Mouse (Mus musculus) forebrain, embryonic 13.5 days (tissue): Measurements from ENCODE around the gene Arhgdib. TPM values are rescaled to one million over a fixed set of nuclear protein-coding genes. Genes with fewer than 3 reads are reported as not detected.

Source experiments
- ATAC-seq: fragments of 200-750 bp; cut with Nextera tagmentation; 2 replicates; pipeline ENCODE4 v1.8.0; 2017
- H3K27ac ChIP-seq: fragments of 300-500 bp; sonication (generic); 2 replicates; pipeline ENCODE4 v1.5.1; 2015; ENCODE audit warnings: inconsistent platforms, mild to moderate bottlenecking, moderate library complexity
- H3K27me3 ChIP-seq: fragments of 300-500 bp; sonication (generic); 2 replicates; pipeline ENCODE4 v1.6.1; 2015; ENCODE audit warnings: mild to moderate bottlenecking, inconsistent platforms
- H3K36me3 ChIP-seq: fragments of 300-500 bp; sonication (generic); 2 replicates; pipeline ENCODE4 v1.6.1; 2015; ENCODE audit warnings: mild to moderate bottlenecking, inconsistent platforms; ENCODE audit not compliant: poor library complexity, severe bottlenecking
- H3K4me1 ChIP-seq: fragments of 300-500 bp; sonication (generic); 2 replicates; pipeline ENCODE4 v1.6.1; 2015; ENCODE audit warnings: inconsistent platforms
- H3K4me2 ChIP-seq: fragments of 300-500 bp; sonication (generic); 2 replicates; pipeline ENCODE4 v1.6.1; 2015; ENCODE audit warnings: inconsistent platforms, mild to moderate bottlenecking, moderate library complexity
- H3K4me3 ChIP-seq: fragments of 300-500 bp; sonication (generic); 2 replicates; pipeline ENCODE4 v1.5.1; 2015; ENCODE audit warnings: mild to moderate bottlenecking, inconsistent platforms
- H3K9ac ChIP-seq: fragments of 300-500 bp; sonication (generic); 2 replicates; pipeline ENCODE4 v1.6.1; 2015; ENCODE audit warnings: mild to moderate bottlenecking, inconsistent platforms
- H3K9me3 ChIP-seq: fragments of 300-500 bp; sonication (generic); replicated peaks from 2 replicates; pipeline ENCODE4 v1.6.1; 2016; ENCODE audit warnings: inconsistent platforms
- WGBS: fragments of 180-500 bp; shearing (Covaris S2); methylation state at CpG from one replicate; pipeline ENCODE4 v1.1.7; 2015; 5-methylcytosine and 5-hydroxymethylcytosine counted together
- polyA plus RNA-seq: library from polyadenylated mRNA; unstranded; fragments of >200 nt; fragmentation: Nextera tagmentation; extraction: Ambion mirVana; gene quantifications from 2 replicates; pipeline ENCODE4 v1.2.1, GENCODE M21; 2015

Arhgdib gene
- polyA plus RNA-seq, 1 experiment from 2014 or later: 11.5 TPM

DNA sequence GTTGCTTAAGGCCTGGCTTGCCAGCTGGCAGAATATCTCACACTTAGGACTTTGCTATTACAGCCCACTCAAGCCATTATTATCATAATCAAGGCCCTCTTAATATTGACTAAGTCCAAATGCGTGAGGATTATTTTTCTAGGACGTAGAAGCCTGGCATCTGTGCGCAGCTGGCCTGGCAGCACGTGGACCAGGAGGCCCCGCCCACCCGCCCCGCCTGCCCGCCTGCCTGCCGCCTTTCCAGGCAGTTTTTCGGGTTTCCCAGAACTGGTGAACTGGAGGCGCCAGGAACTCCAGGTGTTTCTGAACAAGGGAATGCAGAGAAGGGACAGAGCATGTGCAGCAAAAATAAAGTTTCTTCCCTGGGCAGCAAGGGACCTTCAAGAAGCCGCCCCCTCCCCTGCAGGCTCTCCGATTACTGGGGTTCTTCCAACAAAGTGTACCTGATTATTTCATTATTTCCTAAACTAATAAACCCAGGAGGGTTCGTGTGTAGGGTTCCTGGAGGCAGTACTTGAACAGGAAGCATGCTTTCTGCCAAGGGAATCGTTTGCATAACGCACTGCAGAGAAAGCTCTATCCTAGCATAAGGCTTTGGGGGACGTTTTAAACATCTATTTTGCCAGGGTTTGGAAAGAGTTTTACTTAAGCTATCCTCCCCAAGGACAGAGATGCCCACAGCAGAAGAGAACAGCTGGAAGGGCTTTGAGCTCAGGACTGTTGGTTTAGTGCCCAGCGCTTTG is 28.1 kb downstream of the Arhgdib start:
- WGBS: 17% methylated on average over 18 of the region's 18 CpGs
- Histone ChIP-seq H3K4me2 (peak overlapping the region; percentile 50), H3K27me3 (no peaks in the 10 kb centered on the region), H3K4me1 (peaks cover 5% of the 10 kb centered on the region; the same call in 1 of the 2 replicates), H3K27ac (no peak overlapping the region), H3K4me3 (peak overlapping the region; percentile 19), H3K9ac (no peak overlapping the region), H3K9me3 (no peaks in the 10 kb centered on the region), H3K36me3 (no peaks in the 10 kb centered on the region)
- ATAC-seq: peak; percentile 90

DNA sequence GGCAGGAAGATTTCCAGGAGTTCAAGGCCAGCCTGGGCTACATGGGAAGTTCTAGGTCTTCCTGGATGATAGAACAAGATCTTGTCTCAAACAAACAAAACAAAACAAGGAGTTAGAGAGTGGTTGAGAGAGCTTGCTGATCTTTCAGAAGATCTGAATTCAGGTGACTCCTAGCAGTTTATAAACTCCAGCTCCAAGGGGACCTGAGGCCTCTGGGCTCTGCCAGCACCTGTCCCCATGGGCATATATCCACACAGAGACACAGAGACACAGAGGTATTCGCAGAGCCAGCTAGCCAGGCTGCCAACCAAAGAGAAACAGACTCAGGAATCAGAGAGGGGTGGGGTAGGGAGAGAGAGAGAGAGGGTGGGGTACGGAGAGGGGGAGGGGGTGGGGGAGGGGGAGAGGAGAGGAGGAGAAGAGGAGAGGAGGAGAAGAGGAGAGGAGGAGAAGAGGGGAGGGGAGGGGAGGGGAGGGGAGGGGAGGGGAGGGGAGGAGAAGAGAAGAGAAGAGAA is 28.9 kb downstream of the Arhgdib start:
- Histone ChIP-seq H3K4me1 (peaks cover 5% of the 10 kb centered on the region; the same call in 1 of the 2 replicates), H3K27ac (no peak overlapping the region), H3K27me3 (no peaks in the 10 kb centered on the region), H3K9me3 (no peaks in the 10 kb centered on the region), H3K4me2 (no peak overlapping the region), H3K9ac (no peak overlapping the region), H3K36me3 (no peaks in the 10 kb centered on the region), H3K4me3 (no peak overlapping the region)
- ATAC-seq: no peak
- 70% methylated on average over 1 of the region's 2 CpGs for WGBS

DNA sequence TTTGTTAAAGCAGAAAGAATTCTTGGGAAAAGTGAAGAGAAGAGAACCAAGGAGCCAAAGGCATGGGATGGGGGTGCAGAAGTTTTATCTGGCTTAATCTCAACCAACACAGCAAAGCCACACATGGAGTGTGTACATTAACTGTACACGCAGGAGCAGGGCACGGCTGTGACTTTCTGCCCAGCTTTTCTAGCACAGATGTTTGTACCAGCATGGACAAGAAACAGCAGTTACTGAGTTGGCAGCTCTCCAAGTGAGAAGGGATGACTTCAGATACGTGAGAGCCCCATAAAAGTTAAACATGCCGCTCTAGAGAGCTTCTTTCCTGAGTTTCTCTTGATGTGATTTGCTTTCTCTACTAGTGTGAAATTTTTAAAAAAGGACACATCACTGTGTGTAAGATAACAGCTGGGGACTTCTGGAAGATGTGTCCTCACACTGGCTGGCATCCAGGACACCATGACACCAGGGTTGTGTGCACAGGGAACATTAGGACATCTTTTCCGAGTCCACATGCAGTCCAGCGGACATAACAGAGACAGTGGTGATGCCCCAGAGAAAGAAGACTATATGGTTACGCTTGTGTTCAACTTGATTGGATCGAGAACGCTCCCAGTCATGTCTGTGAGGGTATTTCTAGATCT is 31.3 kb downstream of the Arhgdib start:
- Histone ChIP-seq H3K36me3 (no peaks in the 10 kb centered on the region), H3K4me2 (no peak overlapping the region), H3K27me3 (no peaks in the 10 kb centered on the region), H3K4me1 (peaks cover 5% of the 10 kb centered on the region; the same call in 1 of the 2 replicates), H3K9ac (no peak overlapping the region), H3K27ac (no peak overlapping the region), H3K9me3 (no peaks in the 10 kb centered on the region), H3K4me3 (no peak overlapping the region)
- no peak for ATAC-seq
- WGBS: 83% methylated on average over 9 of the region's 9 CpGs

DNA sequence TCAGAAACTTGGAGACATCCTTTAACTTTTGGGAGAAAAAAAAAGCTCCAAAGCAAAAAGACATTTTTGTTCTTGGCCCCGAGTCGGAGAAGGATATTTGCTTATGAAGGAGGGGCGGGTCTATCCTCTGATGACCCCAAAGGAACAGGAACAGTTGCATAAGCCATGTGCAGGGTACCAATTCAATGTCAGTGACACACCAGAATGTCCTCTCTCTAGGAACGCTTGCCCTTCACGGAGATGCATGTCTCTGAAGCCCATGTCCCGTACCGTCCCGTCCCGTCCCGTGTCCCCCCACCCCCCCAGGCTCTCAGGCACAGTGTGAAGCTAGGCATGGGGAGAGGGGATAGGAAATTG is 34.8 kb downstream of the Arhgdib start:
- no peaks in the 10 kb centered on the region for H3K27me3 ChIP-seq
- H3K36me3 ChIP-seq: no peaks in the 10 kb centered on the region
- H3K4me1 ChIP-seq: no peaks in the 10 kb centered on the region
- H3K9ac ChIP-seq: no peak overlapping the region
- H3K4me3 ChIP-seq: no peak overlapping the region
- no peaks in the 10 kb centered on the region for H3K9me3 ChIP-seq
- no peak overlapping the region for H3K27ac ChIP-seq
- no peak overlapping the region for H3K4me2 ChIP-seq
- 79% methylated on average over 10 of the region's 10 CpGs for WGBS
- no peak for ATAC-seq

DNA sequence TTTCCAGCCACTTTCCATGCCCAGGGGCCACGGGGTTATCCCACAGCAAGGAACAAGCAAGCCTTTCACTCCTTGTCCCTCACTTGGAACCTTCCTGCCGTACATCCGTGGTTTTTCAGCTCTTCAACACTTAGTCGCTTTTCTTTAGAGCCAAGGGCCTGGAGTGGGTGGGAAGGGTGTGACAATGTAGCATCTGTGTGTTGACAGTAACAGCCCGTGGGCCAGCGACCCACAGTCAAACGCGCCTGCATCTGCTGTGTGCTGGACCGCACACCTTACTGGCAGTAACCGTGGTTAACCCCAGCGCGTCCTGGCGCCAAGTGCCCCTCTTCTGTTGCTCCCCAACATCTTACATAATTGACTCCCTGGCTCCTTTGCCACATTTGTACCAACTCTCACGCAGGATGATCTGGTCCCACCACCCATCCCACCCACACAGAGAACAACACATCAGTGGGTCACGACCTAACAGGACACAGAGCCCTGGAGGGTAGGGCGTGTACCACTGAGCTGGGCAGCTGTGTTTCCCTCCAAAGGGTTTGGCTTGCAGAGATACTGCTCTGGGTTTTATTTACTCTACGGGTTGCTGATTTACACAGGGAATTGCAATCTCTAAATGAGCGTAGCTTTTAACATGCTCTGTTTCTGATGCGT is 35.3 kb downstream of the Arhgdib start:
- H3K4me2 ChIP-seq: no peak overlapping the region
- no peaks in the 10 kb centered on the region for H3K9me3 ChIP-seq
- no peaks in the 10 kb centered on the region for H3K36me3 ChIP-seq
- no peak overlapping the region for H3K9ac ChIP-seq
- H3K4me1 ChIP-seq: no peaks in the 10 kb centered on the region
- no peak overlapping the region for H3K27ac ChIP-seq
- H3K27me3 ChIP-seq: no peaks in the 10 kb centered on the region
- no peak overlapping the region for H3K4me3 ChIP-seq
- WGBS: 89% methylated on average over 19 of the region's 19 CpGs
- ATAC-seq: no peak

DNA sequence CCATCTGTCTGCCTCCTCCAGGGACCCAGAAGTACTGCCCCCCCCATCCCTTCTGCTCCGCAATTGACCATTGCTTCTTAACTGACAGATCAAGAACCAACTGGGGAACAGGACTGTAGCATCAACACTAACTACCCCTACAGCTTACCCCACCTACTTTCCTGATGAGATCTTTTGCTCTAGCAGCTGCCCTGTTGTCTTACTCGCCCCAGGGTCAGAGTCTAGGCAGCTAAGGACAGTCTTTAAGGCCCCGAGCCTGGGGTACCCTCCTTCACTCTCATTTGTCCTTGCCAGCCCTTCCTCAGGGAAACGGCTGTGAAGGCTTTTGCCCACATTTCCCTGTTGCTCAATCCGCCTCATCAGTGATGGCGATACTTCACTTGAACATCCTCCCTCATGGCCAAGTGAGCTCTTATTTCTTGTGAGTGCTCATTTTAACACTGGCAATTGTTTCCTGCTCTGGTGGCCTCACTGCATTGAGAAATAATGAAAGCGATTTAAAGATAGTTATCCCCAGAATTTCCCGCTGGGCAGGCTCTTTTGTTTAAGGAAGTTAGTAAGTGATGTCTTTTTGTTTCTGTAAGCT is 37.7 kb downstream of the Arhgdib start:
- Histone ChIP-seq H3K27ac (no peak overlapping the region), H3K27me3 (no peaks in the 10 kb centered on the region), H3K36me3 (no peaks in the 10 kb centered on the region), H3K9me3 (no peaks in the 10 kb centered on the region), H3K9ac (no peak overlapping the region), H3K4me3 (no peak overlapping the region), H3K4me2 (no peak overlapping the region), H3K4me1 (no peaks in the 10 kb centered on the region)
- WGBS: 61% methylated on average over 8 of the region's 8 CpGs
- ATAC-seq: no peak

DNA sequence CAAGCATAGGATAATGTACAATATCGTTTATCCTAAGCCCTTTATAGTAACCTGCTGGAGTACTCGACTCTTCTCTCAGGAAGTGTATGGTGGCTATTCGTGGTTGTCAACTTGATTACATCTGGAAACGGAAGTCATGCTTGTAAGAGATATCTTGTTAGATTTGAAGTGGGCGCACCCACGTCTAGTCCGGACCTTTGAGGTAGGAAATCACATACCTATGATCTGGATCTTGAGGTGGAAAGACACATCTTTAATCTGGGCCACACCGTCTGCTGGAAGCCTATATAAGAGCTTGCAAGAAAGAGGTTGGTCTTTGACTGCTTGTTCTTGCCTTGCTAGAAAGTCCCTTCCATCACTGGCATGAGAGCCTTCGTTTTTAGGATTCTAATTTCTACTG is 39.2 kb downstream of the Arhgdib start:
- no peak for ATAC-seq
- Histone ChIP-seq H3K27me3 (no peaks in the 10 kb centered on the region), H3K4me1 (no peaks in the 10 kb centered on the region), H3K9me3 (no peaks in the 10 kb centered on the region), H3K27ac (no peak overlapping the region), H3K4me3 (no peak overlapping the region), H3K4me2 (no peak overlapping the region), H3K9ac (no peak overlapping the region), H3K36me3 (no peaks in the 10 kb centered on the region)
- WGBS: 92% methylated on average over 9 of the region's 9 CpGs

DNA sequence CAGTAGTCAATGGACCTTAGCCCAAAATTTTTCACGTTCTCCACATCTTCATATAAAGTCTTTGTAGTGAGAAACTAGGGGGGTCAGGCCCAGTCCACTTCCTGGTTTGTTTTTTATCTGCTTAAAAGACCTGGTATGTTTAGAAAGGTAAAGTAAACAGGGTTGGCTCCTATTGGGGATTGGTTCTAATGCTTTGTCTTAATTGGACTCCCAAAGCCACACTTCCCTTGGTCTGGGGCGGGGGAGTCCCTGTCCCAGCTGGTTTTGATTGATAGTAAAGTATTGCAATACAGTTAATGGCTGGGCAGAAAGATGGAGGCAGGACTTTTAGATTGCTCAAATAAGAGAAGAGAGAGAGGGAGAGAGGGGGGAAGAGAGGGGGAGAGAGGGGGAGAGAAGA is 40.7 kb downstream of the Arhgdib start:
- no peak overlapping the region for H3K4me3 ChIP-seq
- H3K9me3 ChIP-seq: no peaks in the 10 kb centered on the region
- H3K36me3 ChIP-seq: no peaks in the 10 kb centered on the region
- no peaks in the 10 kb centered on the region for H3K27me3 ChIP-seq
- 86% methylated on average over 2 of the region's 2 CpGs for WGBS
- H3K27ac ChIP-seq: no peak overlapping the region
- H3K4me1 ChIP-seq: no peaks in the 10 kb centered on the region
- no peak overlapping the region for H3K9ac ChIP-seq
- ATAC-seq: no peak
- H3K4me2 ChIP-seq: no peak overlapping the region

DNA sequence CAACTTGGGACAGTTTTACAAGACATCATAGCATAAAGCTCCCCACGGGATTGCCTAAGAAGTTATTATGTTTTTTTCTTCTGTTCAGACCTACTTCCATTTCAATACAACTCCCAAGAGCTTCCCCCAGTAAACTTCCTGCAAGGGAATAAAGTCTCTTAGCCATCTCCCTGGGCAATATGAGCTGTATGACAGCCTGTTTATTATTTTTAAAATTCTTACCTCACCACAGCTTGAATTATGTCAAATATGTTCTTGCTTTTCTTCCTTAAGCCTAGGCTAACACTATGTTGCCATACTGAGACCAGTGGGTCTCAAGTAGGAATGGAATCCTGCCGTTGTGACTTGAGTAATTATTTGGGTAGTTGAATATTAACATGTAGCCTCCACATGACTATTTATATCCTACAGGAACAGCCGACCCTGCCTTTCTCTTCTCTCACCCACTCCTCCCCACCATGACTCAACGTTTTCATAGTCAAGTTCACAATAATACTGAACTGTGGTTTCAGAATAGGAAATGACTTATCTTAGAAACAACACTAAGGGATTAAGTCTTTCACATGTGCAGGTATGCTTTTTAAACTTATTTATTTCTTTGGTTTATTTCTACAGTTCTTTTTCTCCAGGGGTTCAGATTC is 41.2 kb downstream of the Arhgdib start:
- no peak for ATAC-seq
- Histone ChIP-seq H3K27ac (no peak overlapping the region), H3K36me3 (no peaks in the 10 kb centered on the region), H3K27me3 (no peaks in the 10 kb centered on the region), H3K4me3 (no peak overlapping the region), H3K4me2 (no peak overlapping the region), H3K4me1 (no peaks in the 10 kb centered on the region), H3K9me3 (no peaks in the 10 kb centered on the region), H3K9ac (no peak overlapping the region)
- 86% methylated on average over 4 of the region's 4 CpGs for WGBS

DNA sequence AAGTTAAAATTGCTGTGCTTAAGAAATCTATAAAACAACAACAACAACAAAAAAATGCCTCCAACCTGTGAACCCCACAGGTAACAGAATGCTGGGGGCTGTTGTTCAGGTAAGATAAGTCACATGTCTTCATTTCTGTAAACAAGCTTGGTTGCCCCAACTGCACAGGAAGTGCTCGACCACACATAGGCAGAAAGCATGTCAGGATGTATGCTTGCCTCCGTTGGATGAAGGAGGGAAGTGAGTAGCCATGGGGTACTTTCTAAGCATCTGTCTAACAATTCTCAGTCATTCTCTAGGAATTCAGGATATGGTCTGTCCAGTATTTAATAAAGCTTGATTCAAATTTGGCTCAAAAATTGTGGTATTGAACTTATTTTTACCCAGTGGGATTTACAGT is 42.7 kb downstream of the Arhgdib start:
- Histone ChIP-seq H3K27ac (no peak overlapping the region), H3K36me3 (no peaks in the 10 kb centered on the region), H3K9ac (no peak overlapping the region), H3K4me2 (no peak overlapping the region), H3K27me3 (no peaks in the 10 kb centered on the region), H3K4me3 (no peak overlapping the region), H3K4me1 (no peaks in the 10 kb centered on the region), H3K9me3 (no peaks in the 10 kb centered on the region)
- no peak for ATAC-seq
- 87% methylated on average over 2 of the region's 2 CpGs for WGBS

DNA sequence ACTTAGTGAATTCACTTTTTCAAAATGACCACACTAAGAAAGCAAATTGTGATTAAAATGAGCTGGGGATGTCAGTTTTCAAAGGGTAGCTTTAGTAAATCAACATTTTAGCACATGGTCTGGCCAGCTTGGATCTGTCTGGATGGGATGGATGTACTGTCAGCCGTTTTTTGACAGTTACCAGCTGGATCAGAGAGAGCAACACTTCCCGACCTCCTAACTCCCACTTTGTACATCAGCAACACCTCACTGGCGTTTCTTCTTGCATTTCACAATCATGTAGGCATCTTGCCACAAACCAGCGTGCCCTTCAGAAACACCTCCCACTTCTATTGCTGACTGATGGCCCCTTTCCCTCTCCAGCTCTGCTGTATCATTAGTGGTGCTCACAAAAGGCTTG is 43.5 kb downstream of the Arhgdib start:
- Histone ChIP-seq H3K4me3 (no peak overlapping the region), H3K9me3 (no peaks in the 10 kb centered on the region), H3K9ac (no peak overlapping the region), H3K4me2 (no peak overlapping the region), H3K27me3 (no peaks in the 10 kb centered on the region), H3K4me1 (no peaks in the 10 kb centered on the region), H3K36me3 (no peaks in the 10 kb centered on the region), H3K27ac (no peak overlapping the region)
- ATAC-seq: no peak
- WGBS: 74% methylated on average over 4 of the region's 4 CpGs

DNA sequence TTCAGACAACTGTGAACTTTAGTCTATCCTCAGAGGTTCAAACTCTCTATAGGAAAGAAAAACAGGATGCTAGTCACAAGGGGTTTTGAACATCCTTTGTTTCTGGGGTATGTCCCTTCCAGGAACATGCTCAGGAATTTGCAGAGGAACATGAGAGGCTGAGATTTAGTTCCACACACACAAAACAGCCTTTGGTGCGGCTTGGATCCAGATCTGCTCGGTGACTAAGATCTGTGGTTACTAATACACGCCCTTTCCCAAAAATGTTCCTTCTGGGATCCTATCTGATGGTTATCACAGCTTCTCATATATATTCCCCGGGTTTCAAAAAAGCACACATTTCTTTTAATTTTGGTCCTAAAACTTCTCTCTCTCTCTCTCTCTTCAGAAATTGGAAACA is 43.9 kb downstream of the Arhgdib start:
- ATAC-seq: no peak
- H3K4me1 ChIP-seq: no peaks in the 10 kb centered on the region
- H3K4me2 ChIP-seq: no peak overlapping the region
- no peak overlapping the region for H3K27ac ChIP-seq
- H3K36me3 ChIP-seq: no peaks in the 10 kb centered on the region
- 91% methylated on average over 4 of the region's 4 CpGs for WGBS
- no peaks in the 10 kb centered on the region for H3K27me3 ChIP-seq
- no peak overlapping the region for H3K4me3 ChIP-seq
- H3K9me3 ChIP-seq: no peaks in the 10 kb centered on the region
- H3K9ac ChIP-seq: no peak overlapping the region
